Mouse (Mus musculus) kidney, embryonic 16.5 days (tissue): Measurements from ENCODE around the gene Msi2. TPM values are rescaled to one million over a fixed set of nuclear protein-coding genes. Genes with fewer than 3 reads are reported as not detected.
A peak's percentile ranks its signal among the peaks of the same experiment; 100 is the strongest.

ENCODE experiments used
- ATAC-seq: fragments of 200-750 bp; cut with Nextera tagmentation; 2 replicates; pipeline ENCODE4 v1.8.0; 2017; ENCODE audit warnings: moderate TSS enrichment; ENCODE audit not compliant: low FRiP score, low TSS enrichment
- H3K27ac ChIP-seq: fragments of 300-500 bp; sonication (generic); 2 replicates; pipeline ENCODE4 v1.5.1; 2014; ENCODE audit warnings: low read length
- H3K27me3 ChIP-seq: fragments of 300-500 bp; sonication (generic); 2 replicates; pipeline ENCODE4 v1.6.1; 2014; ENCODE audit warnings: low read length, control low read depth, mixed read lengths; ENCODE audit not compliant: insufficient read depth
- H3K36me3 ChIP-seq: fragments of 300-500 bp; sonication (generic); 2 replicates; pipeline ENCODE4 v1.6.1; 2014; ENCODE audit warnings: low read length, control low read depth, mixed read lengths; ENCODE audit not compliant: insufficient read depth
- H3K4me1 ChIP-seq: fragments of 300-500 bp; sonication (generic); 2 replicates; pipeline ENCODE4 v1.6.1; 2014; ENCODE audit warnings: low read length, control low read depth, mixed read lengths; ENCODE audit not compliant: insufficient read depth
- H3K4me2 ChIP-seq: fragments of 300-500 bp; sonication (generic); replicated peaks from 2 replicates; pipeline ENCODE4 v1.6.1; 2014; ENCODE audit warnings: low read depth, low read length
- H3K4me3 ChIP-seq: fragments of 300-500 bp; sonication (generic); 2 replicates; pipeline ENCODE4 v1.5.1; 2014; ENCODE audit warnings: mild to moderate bottlenecking, low read length
- H3K9ac ChIP-seq: fragments of 300-500 bp; sonication (generic); replicated peaks from 2 replicates; pipeline ENCODE4 v1.6.1; 2014; ENCODE audit warnings: low read length
- H3K9me3 ChIP-seq: fragments of 300-500 bp; sonication (generic); 2 replicates; pipeline ENCODE4 v1.6.1; 2016; ENCODE audit warnings: low read length, control low read depth
- WGBS: fragments of 180-500 bp; shearing (Covaris S2); extraction: QIAGEN DNeasy Blood & Tissue Kit; methylation state at CpG from one replicate; pipeline ENCODE4 v1.1.7; 2014; 5-methylcytosine and 5-hydroxymethylcytosine counted together
- polyA plus RNA-seq: library from polyadenylated mRNA; unstranded; fragments of >200 nt; fragmentation: Nextera tagmentation; extraction: Ambion mirVana; gene quantifications from 2 replicates; pipeline ENCODE4 v1.2.1, GENCODE M21; 2015

The Msi2 gene
- polyA plus RNA-seq, 1 experiment from 2014 or later: 24.3 TPM

DNA sequence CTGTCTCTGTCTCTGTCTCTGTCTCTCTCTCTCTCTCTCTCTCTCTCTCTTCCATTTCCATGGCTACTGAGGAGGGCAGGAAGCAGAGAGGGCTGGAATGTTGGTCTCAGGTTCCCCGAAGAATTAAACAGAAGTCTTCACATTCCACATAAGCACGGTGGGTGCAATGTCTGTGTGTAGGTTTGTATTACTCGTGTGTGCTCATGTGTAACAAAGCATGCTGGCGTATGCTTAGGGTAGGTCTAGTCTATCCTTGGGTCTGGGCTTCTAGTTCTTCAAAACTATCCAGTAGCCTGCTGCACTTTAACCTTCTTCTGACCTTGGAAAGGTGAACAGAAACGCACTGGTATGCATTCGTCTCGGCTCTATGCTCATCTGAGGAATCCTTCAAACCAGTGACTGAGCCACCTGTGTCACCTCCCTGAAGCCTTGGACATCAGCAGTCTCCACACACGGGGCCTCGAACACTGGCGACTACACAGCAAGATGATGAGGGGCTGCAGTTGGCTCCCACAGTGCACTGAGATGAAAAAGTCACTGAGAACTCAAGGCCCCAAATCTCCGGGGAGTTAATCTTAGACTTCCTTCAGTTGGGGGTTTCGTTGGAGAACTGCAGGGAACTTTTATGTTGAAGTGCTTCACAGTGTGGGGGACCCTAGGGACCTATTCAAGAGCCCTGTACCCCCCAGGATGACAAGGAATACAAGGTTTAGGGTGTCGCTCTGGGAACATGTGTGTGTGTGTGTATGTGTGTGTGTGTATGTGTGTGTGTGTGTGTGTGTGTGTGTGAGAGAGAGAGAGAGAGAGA lies 123.3 kb downstream of the Msi2 start:
- Histone ChIP-seq H3K27me3 (no peaks in the 10 kb centered on the region), H3K27ac (peak overlapping the region; percentile 93), H3K4me3 (no peak overlapping the region), H3K36me3 (0 out of 2 replicates have a peak, but pooled peaks cover 3% of the 10 kb centered on the region), H3K9ac (peak overlapping the region; percentile 15; the same call in 1 of the 2 replicates), H3K9me3 (no peaks in the 10 kb centered on the region), H3K4me1 (peaks cover 74% of the 10 kb centered on the region), H3K4me2 (peak overlapping the region; percentile 17; the same call in 1 of the 2 replicates)
- ATAC-seq: peak; percentile 87
- 28% methylated on average over 13 of the region's 13 CpGs for WGBS

DNA sequence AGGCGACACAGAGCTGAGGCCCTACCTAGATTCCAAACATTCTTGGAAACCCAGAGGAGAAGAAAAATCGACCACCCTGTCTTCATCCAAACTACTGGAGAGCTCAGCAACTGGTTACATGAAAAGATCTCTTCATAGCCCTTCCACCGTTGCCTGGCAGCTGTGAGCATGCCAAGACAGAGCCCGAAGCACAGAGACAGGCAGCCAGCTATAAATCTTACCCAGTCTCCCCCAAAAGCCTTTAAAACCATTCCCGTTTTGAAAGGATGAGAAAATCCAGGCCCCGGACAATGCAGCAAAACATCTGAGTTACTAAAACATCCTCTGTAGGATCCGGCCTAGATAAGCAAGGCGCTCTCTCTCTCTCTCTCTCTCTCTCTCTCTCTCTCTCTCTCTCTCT lies 124.3 kb downstream of the Msi2 start:
- 12% methylated on average over 8 of the region's 8 CpGs for WGBS

DNA sequence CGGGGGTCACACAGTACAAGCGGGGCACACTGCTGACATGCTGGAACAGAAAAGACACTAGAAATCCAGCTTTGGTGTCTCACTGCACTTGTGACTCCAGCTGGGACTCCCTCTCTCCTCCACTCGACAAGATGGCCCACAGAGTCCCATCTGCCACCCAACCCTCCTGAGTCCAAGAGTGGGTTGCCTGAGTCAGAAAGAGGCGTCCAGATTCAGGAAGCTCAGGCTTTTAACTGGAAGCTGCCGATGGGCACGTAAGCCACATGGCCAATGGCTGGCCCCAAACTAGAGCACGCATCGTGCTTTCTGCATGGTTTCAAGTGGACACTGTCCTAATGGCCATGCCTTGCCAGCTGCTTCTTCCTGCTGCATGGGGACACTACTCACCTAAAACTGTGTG lies 126.2 kb downstream of the Msi2 start:
- Histone ChIP-seq H3K4me3 (no peak overlapping the region), H3K9ac (no peak overlapping the region), H3K36me3 (peaks cover 9% of the 10 kb centered on the region), H3K27ac (no peak overlapping the region), H3K9me3 (no peaks in the 10 kb centered on the region), H3K4me1 (peaks cover 80% of the 10 kb centered on the region), H3K27me3 (no peaks in the 10 kb centered on the region), H3K4me2 (no peak overlapping the region)
- no peak for ATAC-seq
- 85% methylated on average over 8 of the region's 8 CpGs for WGBS

More for the DNA sequence above, 124.3 kb downstream of the Msi2 start:
- H3K4me1 ChIP-seq: peaks cover 74% of the 10 kb centered on the region
- no peak overlapping the region; the same call in 1 of the 2 replicates for H3K9ac ChIP-seq
- no peak overlapping the region for H3K4me3 ChIP-seq
- peak overlapping the region; percentile 66 for H3K27ac ChIP-seq
- ATAC-seq: no peak
- peaks cover 11% of the 10 kb centered on the region for H3K36me3 ChIP-seq
- H3K9me3 ChIP-seq: no peaks in the 10 kb centered on the region
- no peak overlapping the region for H3K4me2 ChIP-seq
- H3K27me3 ChIP-seq: no peaks in the 10 kb centered on the region

DNA sequence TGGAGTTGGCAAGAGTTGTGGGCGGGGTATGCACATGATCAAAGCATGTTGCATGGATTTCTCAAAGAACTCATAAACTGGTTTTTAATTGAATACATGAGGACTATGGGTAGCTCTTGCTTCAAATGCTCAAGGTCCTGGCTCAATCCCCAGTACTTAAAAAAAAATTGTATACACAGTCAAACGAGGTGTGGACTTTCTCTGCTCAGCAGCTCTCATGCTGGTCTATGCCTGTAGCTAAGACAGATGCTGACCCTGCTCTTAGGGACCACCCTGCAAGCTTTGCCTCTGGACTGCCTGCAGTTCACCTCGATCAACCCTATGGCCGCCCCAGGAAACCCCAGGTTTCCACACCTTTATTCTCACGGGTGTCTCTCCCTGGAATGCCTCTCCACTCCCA lies 127.7 kb downstream of the Msi2 start:
- peaks cover 88% of the 10 kb centered on the region for H3K4me1 ChIP-seq
- H3K27me3 ChIP-seq: no peaks in the 10 kb centered on the region
- H3K9me3 ChIP-seq: no peaks in the 10 kb centered on the region
- H3K36me3 ChIP-seq: peaks cover 8% of the 10 kb centered on the region
- no peak overlapping the region for H3K4me3 ChIP-seq
- no peak overlapping the region for H3K27ac ChIP-seq
- H3K9ac ChIP-seq: no peak overlapping the region
- 77% methylated on average over 5 of the region's 5 CpGs for WGBS
- no peak for ATAC-seq
- H3K4me2 ChIP-seq: no peak overlapping the region

DNA sequence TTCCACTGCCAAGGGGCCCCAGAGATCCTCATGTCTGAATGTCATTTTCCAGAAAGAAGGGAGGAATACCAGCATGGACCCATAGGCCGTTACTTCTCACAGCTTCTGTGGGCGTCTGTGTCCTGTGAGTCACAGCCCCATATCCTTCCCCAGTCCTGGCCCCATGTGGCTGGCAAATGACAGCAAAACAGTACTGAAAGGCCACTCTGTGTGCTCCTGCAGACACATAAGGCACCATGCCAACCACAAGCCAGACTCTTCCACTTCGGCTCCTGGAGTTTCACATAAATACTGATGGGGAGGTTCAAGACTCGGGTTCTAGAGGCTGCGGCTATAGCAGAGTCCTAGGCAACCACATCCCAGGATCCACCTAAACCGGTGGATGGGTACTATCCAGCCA lies 128.7 kb downstream of the Msi2 start:
- no peak overlapping the region for H3K4me3 ChIP-seq
- no peak overlapping the region for H3K9ac ChIP-seq
- peaks cover 8% of the 10 kb centered on the region for H3K36me3 ChIP-seq
- H3K4me1 ChIP-seq: peaks cover 88% of the 10 kb centered on the region
- peak overlapping the region; percentile 91 for H3K27ac ChIP-seq
- no peak overlapping the region for H3K4me2 ChIP-seq
- no peak for ATAC-seq
- no peaks in the 10 kb centered on the region for H3K9me3 ChIP-seq
- H3K27me3 ChIP-seq: no peaks in the 10 kb centered on the region
- WGBS: 84% methylated on average over 6 of the region's 6 CpGs

DNA sequence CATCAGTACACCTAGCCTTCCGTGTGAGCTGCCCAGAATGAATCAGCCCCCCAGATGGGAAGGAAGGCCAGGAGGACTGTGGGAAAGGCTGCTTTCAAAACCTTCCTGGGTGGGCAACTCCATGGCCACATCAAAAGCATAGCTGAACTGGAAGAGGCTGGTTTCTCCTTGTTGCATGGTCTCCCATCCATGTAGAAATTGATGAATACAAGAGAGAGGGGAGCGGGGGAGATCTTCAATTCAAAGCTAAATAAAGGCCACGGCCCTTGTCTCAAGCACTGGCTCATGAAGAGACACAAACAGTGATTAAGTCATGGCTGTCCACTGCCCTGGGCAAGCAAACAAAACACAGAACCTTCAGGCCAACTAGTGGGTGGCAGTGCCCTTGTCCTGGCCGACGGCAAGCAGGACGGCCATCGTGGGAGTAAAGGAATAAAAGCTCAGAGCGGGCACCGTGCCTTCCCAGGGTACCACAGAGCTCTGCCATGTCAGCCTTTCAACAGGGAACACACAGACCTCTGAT lies 129.6 kb downstream of the Msi2 start:
- Histone ChIP-seq H3K4me3 (no peak overlapping the region), H3K4me1 (peaks cover 89% of the 10 kb centered on the region), H3K27me3 (no peaks in the 10 kb centered on the region), H3K9ac (peak overlapping the region; percentile 12; the same call in 1 of the 2 replicates), H3K27ac (peak overlapping the region; percentile 91), H3K36me3 (peaks cover 8% of the 10 kb centered on the region), H3K9me3 (no peaks in the 10 kb centered on the region), H3K4me2 (no peak overlapping the region)
- ATAC-seq: peak; percentile 53
- WGBS: 43% methylated on average over 9 of the region's 9 CpGs

DNA sequence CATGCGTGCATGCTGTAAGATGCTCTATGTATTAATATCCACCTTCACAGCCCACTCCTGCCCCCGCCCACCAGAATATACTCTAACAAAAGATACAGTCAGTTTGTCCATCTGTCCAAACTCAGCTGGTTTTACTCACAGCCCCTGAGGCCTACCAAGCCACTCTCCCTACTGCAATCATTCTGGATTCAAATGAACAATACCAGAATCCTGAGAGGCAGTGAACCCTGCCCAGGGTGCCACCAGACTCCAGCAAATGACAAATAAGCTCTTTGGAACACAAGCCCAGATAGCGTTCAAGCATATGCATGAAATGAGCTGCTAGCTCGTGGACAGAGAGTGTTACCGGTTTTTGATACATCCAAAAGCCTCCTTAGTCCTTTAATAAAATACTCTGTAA lies 130.6 kb downstream of the Msi2 start:
- peaks cover 8% of the 10 kb centered on the region for H3K36me3 ChIP-seq
- peak overlapping the region; percentile 91 for H3K27ac ChIP-seq
- no peaks in the 10 kb centered on the region for H3K27me3 ChIP-seq
- no peak for ATAC-seq
- H3K4me1 ChIP-seq: peaks cover 89% of the 10 kb centered on the region
- no peak overlapping the region for H3K9ac ChIP-seq
- WGBS: 53% methylated on average over 5 of the region's 5 CpGs
- no peak overlapping the region for H3K4me2 ChIP-seq
- no peak overlapping the region for H3K4me3 ChIP-seq
- no peaks in the 10 kb centered on the region for H3K9me3 ChIP-seq

DNA sequence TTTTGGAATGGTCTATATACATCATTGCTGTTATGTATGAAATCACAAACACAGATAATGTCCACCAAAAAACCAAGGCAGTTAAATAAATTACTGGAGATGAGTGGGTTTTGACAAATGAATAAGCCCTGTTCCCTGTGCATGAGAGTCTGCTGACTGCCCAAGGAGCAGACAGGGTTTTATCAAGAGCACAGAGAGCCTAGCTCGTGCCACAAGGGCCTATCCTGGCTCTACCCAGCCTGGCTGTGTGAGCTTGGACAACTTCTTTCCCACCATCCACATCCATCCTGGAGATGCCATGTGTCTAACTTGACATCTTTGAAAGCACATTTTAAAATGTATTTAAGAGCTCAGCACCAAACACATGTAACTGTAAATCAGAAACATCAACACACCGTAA lies 132.4 kb downstream of the Msi2 start:
- no peak for ATAC-seq
- peak overlapping the region; percentile 91 for H3K27ac ChIP-seq
- no peaks in the 10 kb centered on the region for H3K9me3 ChIP-seq
- WGBS: 50% methylated on average over 2 of the region's 2 CpGs
- H3K4me3 ChIP-seq: no peak overlapping the region
- H3K9ac ChIP-seq: no peak overlapping the region
- H3K27me3 ChIP-seq: no peaks in the 10 kb centered on the region
- H3K4me1 ChIP-seq: peaks cover 99% of the 10 kb centered on the region
- H3K36me3 ChIP-seq: peaks cover 8% of the 10 kb centered on the region
- 0 out of 2 replicates have a peak overlapping the region, but pooled peaks have one; percentile 11 for H3K4me2 ChIP-seq

DNA sequence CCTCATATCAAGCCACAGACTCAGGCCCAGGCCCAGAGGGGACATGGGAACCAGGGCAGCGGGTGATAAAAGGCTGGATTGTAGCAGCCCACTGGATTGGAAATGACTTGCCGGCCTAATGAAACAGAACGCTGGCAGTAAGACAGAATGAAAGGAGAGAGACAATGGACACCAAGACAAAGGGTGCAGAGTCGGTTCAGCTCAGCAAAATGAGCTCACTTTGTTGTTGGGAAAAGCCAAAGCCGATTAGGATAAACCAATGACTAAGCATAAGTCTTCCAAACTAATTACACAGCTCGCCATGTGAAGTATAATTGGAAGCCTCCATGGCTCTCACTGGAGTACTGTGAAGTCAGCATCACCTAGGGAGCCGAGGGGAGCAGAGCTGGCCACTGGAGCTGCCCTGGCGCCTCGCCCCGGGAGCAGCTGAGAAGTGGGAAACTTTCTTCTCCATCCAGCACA lies 133.1 kb downstream of the Msi2 start:
- 0 out of 2 replicates have a peak overlapping the region, but pooled peaks have one; percentile 11 for H3K4me2 ChIP-seq
- H3K4me3 ChIP-seq: no peak overlapping the region
- 0 out of 2 replicates have a peak, but pooled peaks have one; percentile 4 for ATAC-seq
- H3K27me3 ChIP-seq: no peaks in the 10 kb centered on the region
- peaks cover 8% of the 10 kb centered on the region for H3K36me3 ChIP-seq
- 14% methylated on average over 10 of the region's 10 CpGs for WGBS
- H3K4me1 ChIP-seq: peaks cover 94% of the 10 kb centered on the region
- H3K9ac ChIP-seq: peak overlapping the region; percentile 47
- H3K9me3 ChIP-seq: no peaks in the 10 kb centered on the region
- H3K27ac ChIP-seq: peak overlapping the region; percentile 91

DNA sequence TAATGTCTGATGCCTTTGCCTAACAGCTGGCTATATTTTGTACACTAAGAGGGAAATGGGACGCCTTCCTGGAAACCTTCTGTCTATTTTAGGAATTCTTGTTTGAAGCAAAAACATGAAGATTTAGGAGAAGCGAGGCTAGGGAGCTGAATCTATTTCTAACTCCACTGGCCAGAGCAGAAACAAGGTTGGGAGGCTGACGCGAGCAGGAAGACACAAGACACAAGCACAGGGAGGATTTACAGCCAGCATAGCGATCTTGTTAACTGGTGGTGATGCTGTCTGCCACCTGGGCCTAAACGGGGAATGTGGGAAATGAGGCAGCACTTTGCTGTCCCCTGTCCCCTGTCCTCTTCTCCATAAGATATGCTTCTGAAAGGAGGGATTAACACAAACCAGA lies 134.4 kb downstream of the Msi2 start:
- ATAC-seq: no peak
- Histone ChIP-seq H3K36me3 (no peaks in the 10 kb centered on the region; the same call in 1 of the 2 replicates), H3K4me2 (no peak overlapping the region), H3K9me3 (no peaks in the 10 kb centered on the region), H3K4me1 (peaks cover 81% of the 10 kb centered on the region), H3K27me3 (no peaks in the 10 kb centered on the region), H3K9ac (peak overlapping the region; percentile 47), H3K27ac (peak overlapping the region; percentile 91), H3K4me3 (no peak overlapping the region)
- WGBS: 11% methylated on average over 6 of the region's 6 CpGs
